Mouse (Mus musculus) embryonic fibroblast, embryonic 13.5 days (primary cell): ENCODE data around the gene Metap1d. TPM values are rescaled to one million over a fixed set of nuclear protein-coding genes. Genes with fewer than 3 reads are reported as not detected.

Source experiments
- H3K27ac ChIP-seq: 2 replicates; pipeline ENCODE4 v1.5.1; 2012; ENCODE audit warnings: low read length, control low read depth, inconsistent platforms; ENCODE audit not compliant: insufficient read depth
- H3K4me1 ChIP-seq: 2 replicates; pipeline ENCODE4 v1.6.1; 2011; ENCODE audit warnings: low read length; ENCODE audit not compliant: control insufficient read depth, insufficient read depth
- H3K4me3 ChIP-seq: 2 replicates; pipeline ENCODE4 v1.5.1; 2011; ENCODE audit warnings: mild to moderate bottlenecking, control low read depth, low read length; ENCODE audit not compliant: insufficient read depth
- CTCF ChIP-seq: IDR thresholded peaks from 2 replicates; pipeline ENCODE4 v1.5.1; 2011; ENCODE audit warnings: mild to moderate bottlenecking, control low read depth, low read length, moderate library complexity, borderline replicate concordance; ENCODE audit not compliant: insufficient read depth
- POLR2A ChIP-seq: IDR thresholded peaks from 2 replicates; pipeline ENCODE4 v1.6.1; 2011; ENCODE audit warnings: low read depth, mild to moderate bottlenecking, control low read depth, low read length, moderate library complexity
- polyA plus RNA-seq: library from polyadenylated mRNA; stranded (reverse); fragments of >200 nt; gene quantifications from 2 replicates; pipeline ENCODE4 v1.2.4, GENCODE M21; 2011; ENCODE audit warnings: low read depth; ENCODE audit not compliant: missing spikeins, insufficient read length

Metap1d gene
- polyA plus RNA-seq, 1 experiment, result 37.1 TPM

DNA sequence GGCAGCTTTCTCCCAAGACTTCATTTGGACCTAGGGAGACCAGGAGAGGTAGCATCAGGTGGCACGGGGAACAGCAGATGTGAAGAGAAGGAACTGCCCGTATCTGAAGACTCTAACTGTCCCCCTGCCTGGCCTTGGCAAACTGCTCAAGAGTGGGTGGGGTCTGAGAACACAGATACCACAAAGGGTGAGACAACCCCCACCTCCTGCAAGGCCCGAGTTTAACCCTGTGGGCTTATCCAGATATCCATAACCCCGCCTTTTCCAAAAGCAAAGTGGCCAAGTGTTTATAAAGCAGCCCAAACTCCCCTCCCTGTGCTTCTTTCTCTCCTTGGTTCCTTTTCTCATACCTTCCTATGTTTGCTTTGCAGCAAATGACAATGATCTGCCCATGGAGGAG, 70.4 kb downstream of the Metap1d start:
- Histone ChIP-seq H3K4me1 (no peaks in the 10 kb centered on the region), H3K27ac (no peak overlapping the region), H3K4me3 (no peak overlapping the region)
- TF ChIP-seq POLR2A (no peak), CTCF (no peak)

DNA sequence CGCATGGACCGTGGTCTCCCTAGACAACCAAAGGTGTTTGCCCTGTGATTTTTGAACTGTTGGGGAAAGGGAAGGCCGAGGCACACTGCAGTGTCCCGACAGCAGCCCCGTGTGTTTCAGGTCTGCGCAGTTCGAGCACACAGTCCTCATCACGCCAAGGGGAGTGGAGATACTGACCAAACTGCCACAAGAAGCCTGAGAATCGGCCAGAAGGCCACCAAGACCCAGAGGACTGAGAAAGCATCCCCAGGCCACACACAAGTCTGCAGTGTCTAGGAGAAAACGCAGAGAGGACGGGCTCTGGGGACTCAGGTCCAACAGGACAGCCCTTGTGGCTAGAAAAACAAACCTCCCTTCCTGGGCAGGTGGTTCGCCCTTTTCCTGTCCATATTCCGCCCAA, 71.7 kb downstream of the Metap1d start:
- H3K4me1 ChIP-seq, result no peaks in the 10 kb centered on the region
- H3K4me3 ChIP-seq, result no peak overlapping the region
- H3K27ac ChIP-seq, result no peak overlapping the region
- no peak for TF ChIP-seq CTCF
- TF ChIP-seq POLR2A, result no peak

GRCm38 (mm10) chr2:71526595-71527322, 73.7 kb downstream of the Metap1d start:
- Histone ChIP-seq H3K27ac (no peak overlapping the region), H3K4me3 (no peak overlapping the region), H3K4me1 (no peaks in the 10 kb centered on the region)
- TF ChIP-seq CTCF (no peak), POLR2A (no peak)

GRCm38 (mm10) chr2:71527323-71528013, 74.4 kb downstream of the Metap1d start:
- Histone ChIP-seq H3K27ac (no peak overlapping the region), H3K4me1 (no peaks in the 10 kb centered on the region), H3K4me3 (no peak overlapping the region)
- TF ChIP-seq POLR2A (no peak), CTCF (no peak)

DNA sequence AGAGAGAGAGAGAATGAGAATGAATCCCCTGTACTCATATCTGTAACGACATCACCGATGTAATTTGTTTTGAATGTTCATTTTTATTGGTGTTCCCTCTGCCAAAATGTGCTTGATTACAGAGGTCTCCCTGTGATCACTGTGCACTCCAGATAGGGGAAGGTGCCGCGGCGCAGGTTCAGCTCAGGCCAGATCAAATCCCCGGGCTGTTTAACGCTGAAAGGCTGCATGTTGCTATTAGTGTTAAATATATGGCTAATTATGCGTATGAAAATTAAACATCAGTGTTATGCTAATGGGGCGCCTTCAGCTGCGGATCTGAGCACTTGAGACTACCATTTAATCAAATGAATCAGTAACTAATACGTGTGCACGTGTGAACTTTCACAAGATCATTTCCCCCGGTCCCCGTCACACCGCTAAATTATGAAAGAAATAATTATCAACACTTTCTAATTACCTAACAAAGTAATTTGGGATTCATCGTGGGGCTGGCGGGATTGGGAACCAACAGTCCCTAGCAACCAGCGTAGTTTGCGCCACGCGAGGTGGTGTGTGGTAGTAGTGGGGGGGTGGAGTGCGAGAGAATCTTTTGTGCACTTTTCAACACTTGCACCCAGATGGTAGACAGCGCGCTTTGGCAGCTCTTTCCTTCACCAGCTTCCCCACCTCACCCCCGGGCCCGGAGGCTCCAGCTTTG, 75.1 kb downstream of the Metap1d start, which contains the start of gene Dlx1:
TSS of gene Dlx1 (plus strand) at position 100 of the 700 bp plus-strand sequence.
- H3K4me3 ChIP-seq, result peak within 1 kb of the TSS; percentile 31
- no peaks in the 10 kb centered on the region for H3K4me1 ChIP-seq
- TF ChIP-seq POLR2A (no peak), CTCF (no peak)
- H3K27ac ChIP-seq, result no peak within 1 kb of the TSS

DNA sequence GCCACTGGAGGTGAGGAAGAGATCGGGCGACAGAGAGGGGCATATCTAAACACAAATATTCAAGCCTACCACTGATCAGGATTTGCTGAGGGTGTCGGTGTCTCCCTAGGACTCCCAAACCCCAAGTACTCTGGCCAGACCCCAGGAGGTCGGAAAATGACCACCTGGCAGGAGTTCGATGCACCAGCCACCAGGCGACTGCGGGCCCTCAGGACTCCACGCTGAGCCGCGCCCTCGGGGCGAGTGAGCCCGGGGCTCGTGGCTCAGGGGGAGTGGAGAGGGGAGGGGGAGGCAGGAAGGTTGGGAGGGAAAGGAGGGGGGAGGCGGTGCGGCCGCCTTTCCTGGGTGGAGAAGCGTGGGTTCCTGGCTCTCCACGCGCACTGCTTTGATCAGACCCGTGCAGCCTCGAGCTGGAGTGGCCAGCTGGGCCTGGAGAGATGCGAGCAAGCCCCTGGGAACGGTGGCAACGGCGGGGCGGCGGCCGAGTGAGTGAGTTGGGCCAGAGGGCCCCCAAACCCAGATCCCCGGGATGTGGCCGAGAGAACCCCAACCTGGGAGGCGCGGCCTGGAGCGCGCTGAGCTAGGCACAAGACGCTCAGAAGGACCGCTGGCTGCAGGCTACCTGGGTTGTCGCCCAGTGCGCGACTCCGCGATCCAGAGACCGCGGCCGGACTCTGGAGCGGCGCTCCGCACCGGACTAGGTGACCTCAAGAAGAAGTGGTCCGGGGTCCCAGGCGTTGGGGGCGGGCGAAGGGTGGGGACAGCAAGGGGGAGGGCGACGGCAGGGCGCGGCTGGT, 75.8 kb downstream of the Metap1d start:
- no peaks in the 10 kb centered on the region for H3K4me1 ChIP-seq
- H3K4me3 ChIP-seq, result peak overlapping the region; percentile 31
- no peak overlapping the region for H3K27ac ChIP-seq
- TF ChIP-seq POLR2A (no peak), CTCF (no peak)

GRCm38 (mm10) chr2:71529511-71530351, 76.7 kb downstream of the Metap1d start:
- peak; percentile 50; the same call in 1 of the 2 replicates for TF ChIP-seq POLR2A
- no peak for TF ChIP-seq CTCF
- no peak overlapping the region for H3K27ac ChIP-seq
- peak overlapping the region; percentile 46 for H3K4me3 ChIP-seq
- H3K4me1 ChIP-seq, result no peaks in the 10 kb centered on the region

- Histone ChIP-seq H3K27ac (no peak overlapping the region), H3K4me3 (peak overlapping the region; percentile 46), H3K4me1 (no peaks in the 10 kb centered on the region)
- TF ChIP-seq POLR2A (no peak), CTCF (no peak)
Observed at GRCm38 (mm10) chr2:71530391-71531123, 77.5 kb downstream of the Metap1d start.
